Mouse (Mus musculus) cerebellum, adult 9-11 months (tissue): ENCODE data around the gene Myo1g.

ENCODE experiments used
- DNase-seq: peaks from one replicate; pipeline ENCODE4 v3.0.0; 2022

Gene Myo1g

GRCm38 (mm10) chr11:6520507-6521173 is at the start of gene Myo1g:
Myo1g (minus strand) TSS chr11:6520965.
- no peak for DNase-seq

GRCm38 (mm10) chr11:6569410-6569777 is 48.6 kb upstream of the Myo1g start:
- DNase-seq = no peak

DNA sequence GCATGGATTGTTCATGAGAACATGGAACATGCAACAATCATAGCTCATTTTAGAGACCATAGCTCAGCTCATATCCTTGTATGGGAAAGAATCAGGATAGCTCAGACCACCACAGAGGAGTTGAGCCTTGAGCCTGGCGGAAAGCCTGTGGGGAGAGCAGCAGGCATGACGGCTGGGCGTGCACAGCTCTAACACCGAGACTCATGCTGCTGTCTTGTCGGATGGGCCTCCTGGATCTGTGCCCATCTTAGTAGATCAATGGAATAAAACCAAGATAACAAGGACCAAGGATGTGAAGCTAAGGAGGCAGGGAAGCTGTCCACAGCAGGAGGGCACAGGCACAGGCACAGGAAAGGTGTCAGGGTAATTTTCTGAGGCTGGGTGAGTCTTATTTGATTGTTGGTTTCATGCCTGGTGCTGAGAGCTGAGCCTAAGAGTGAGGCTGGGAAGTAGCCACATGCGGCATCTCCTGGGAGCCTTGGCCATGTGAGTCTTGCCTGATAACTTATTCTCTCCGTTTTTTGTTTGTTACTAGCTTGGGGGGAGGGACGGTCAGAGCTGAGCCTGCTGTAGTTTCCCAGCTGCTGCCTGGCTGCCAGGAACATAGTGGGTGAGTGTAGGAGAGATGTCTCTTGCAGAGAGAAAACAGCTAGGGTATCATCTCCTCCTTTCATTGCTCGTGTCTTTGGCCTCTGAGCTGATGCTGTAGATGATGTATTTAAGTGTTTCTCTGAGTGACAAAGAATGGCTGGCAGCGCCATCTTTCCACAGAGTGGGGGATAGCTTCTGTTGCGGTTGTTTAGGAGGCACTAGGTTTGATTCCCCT is 48.0 kb upstream of the Myo1g start:
- no peak for DNase-seq

- no peak for DNase-seq
These were observed 47.2 kb upstream of the Myo1g start for GRCm38 (mm10) chr11:6567951-6568350.

GRCm38 (mm10) chr11:6566496-6566895 is 45.7 kb upstream of the Myo1g start:
- DNase-seq = no peak

GRCm38 (mm10) chr11:6563201-6563600 is 42.4 kb upstream of the Myo1g start:
- DNase-seq = no peak

DNA sequence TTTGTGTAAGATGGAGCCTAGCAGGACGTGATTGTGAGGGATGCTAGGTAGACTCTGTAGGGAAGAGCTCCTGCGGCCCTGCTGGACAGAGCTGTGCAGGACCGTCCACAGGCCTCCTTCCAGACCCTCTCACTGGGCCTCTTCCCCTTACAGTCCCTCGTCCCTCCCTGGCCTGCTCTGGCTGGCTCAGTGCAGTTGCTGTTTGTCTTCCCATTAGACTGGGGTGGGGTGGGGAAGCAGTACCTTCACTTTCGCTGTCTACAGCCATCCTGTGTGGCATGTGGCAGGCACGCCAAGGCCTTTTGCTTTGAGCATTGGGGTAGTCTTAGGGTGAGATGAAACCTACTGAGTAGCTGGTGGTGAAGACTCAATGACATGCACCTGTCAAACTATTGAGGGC is 41.6 kb upstream of the Myo1g start:
- DNase-seq = no peak

GRCm38 (mm10) chr11:6561474-6561873 is 40.7 kb upstream of the Myo1g start:
- DNase-seq = no peak

DNA sequence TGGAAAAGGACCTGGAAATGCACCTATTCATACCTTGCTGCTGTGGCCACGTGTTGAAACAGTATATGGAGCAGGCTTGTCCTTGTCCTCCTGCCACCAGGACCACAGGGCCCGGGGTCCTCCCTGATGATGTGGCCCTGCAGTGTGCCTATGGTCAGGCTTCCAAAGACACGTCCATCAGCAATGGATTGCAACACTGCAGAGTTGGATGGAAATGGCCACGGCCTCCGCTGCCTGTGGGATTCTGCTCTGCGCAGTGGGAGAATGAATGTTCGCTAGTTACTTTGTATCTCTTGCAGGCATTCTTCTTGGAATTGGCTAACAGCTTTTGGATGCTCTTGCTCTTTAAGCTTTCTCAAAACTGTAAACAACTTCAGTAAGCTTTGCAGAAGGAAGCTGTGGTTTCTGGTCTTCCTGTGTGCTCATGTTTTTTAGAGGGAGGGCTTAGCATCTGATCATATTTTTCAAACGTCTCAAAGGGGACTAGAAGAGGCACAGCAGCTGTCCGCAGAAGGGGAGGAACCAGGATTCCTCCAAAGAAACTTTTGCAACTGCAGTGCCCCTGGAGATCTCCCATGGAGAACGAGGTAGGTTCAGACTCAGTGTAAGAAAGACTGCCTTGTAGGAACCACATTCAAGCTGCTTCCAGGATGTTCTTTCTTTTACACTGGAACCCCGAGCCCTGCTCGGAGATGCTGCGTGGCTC is 40.0 kb upstream of the Myo1g start:
- DNase-seq = no peak

GRCm38 (mm10) chr11:6559996-6560395 is 39.2 kb upstream of the Myo1g start:
- no peak for DNase-seq

DNA sequence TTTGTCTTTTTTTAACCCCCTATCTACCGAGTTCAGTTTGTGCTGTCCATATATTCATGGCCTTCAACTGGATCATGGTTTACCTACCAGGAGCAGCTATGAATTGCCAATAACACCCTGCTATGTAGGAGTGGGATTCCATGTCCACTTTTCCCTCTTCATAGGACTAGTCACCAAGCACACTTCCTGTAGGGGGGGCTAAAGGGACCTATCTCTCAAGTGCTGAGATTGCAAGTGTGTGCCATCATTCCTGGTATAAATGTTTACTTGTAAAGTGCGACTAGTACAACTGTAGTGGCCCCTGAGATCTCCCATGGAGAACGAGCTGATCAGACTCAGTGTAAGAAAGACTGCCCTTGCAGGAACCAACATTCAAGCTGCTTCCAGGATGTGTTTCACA is 37.5 kb upstream of the Myo1g start:
- no peak for DNase-seq

GRCm38 (mm10) chr11:6550201-6550600 is 29.4 kb upstream of the Myo1g start:
- DNase-seq = no peak

- DNase-seq = no peak
These were observed 29.0 kb upstream of the Myo1g start for GRCm38 (mm10) chr11:6549770-6550169.

DNA sequence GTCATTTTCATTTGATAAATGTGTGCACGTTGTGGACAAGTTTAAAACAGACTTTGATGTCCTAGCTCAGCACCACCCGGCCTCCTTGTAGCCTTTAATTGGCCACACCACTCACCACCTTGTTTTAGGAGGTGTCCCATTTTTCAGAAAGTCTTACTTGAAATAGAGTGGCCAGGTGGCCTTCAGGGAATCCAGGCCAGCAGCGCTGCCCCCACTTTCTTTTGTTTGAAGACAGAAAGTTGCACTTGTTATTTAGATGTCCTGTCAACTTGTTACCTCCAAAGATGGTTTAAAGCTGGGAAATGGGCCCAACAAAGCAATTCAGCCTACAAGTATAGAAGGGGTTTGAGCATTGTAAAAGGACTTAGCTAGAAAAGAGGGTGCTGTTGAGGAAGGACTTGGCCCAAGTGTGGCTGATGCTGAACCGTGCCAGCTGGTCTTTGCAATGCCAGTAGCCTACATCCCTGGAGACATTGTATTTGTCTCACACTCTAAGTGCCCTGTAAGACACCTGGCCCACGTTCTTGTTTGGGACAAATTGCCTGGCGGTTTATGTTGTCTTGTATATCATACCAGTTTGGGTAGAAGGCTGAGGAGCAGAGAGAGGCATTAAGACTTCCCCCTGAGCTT is 27.0 kb upstream of the Myo1g start:
- DNase-seq = no peak

DNA sequence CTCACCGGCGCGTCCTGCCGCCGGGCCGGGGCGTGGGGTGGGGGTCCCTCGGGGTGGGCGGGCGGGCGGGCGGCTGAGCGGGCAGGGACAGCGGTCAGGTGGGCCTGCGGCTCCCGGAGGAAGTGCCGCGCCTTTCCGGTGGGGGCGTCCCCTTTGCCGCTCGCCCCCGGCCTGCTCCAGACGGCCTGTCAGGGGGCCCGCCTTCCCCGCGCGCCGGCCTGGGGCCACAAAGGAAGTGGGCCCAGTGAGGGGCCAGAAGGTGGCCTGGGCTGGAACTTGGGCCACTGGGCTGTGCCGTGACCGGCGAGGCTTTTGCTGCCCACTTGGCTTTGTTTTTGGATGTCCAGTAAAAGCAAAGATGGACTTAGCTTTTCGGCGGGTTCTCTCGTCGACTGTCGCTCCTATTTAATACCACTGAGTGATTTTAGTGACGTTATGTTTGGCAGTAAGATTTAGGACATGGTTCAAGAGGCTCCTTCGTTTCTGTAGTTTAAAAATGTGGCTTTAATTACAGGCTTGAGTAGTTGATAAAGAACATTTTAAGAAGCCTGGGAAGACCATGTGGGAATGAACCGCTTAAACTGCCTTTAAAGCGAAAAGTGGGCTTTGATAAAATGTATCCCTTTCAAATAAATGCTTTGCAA is 26.4 kb upstream of the Myo1g start:
- DNase-seq = peak; percentile 72

GRCm38 (mm10) chr11:6546205-6547013 is 25.6 kb upstream of the Myo1g start, which contains the start of gene Ccm2:
Ccm2 (plus strand) TSS chr11:6546887.
- peak; percentile 96 for DNase-seq

- DNase-seq = no peak
These were observed 25.1 kb upstream of the Myo1g start for GRCm38 (mm10) chr11:6545857-6546192.

DNA sequence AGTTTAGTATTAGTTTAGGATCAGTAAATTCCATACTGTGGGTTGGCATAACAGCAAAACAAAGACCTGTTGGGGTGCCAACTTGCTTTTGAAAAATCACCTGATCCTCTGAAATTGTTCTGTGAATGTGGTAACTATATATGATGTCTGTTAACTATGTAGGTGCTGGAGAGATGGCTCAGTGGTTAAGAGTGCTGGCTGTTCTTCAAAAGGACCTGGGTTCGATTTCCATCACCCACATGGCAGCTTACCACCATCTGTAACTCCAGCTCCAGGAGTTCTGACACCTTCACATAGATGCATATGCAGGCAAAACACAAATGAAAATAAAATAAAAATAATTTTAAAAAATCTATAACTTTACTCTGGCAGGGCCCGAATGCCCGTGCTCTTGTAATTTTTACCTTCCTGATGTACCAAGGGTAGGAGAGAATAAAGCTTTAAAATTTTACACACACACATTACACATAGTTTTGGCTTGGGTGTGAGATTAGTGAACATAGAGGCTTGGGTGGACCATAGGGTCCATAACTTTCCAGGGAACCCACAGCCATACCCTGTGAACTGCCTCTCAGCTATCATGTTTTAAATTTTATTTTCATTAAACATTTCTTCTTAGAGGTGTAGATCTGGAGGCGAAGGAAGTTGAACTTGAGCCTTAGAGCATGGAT is 24.6 kb upstream of the Myo1g start:
- DNase-seq = no peak

GRCm38 (mm10) chr11:6544683-6545082 is 23.9 kb upstream of the Myo1g start:
- DNase-seq = no peak

DNA sequence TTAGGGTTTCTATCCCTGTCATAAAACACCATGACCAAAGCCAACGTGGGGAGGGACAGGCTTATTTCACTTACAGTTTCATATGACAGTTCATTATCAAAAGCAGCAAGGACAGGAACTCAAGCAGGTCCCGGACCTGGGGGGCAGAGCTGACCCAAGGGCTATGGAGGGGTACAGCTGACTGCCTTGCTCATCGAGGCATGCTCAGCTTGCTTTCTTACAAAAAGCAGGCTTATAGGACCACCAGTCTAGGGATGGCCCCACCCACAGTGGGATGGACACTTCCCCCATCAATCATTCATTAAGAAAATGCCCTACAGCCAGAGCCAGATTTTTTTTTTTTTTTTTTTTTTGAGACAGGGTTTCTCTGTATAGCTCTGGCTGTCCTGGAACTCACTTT is 10.0 kb upstream of the Myo1g start:
- no peak for DNase-seq

- no peak for DNase-seq
These were observed 9.2 kb upstream of the Myo1g start for GRCm38 (mm10) chr11:6529961-6530360.
